Comparison of ENCODE assay signal across 12 mouse cellular contexts in genomic region chr5:133267356-133267755, GRCm38 (mm10).
DNase-seq lines count a peak whose midpoint lies in the region.
"Had no signal": no experiment of that assay in that cellular context is flagged by ENCODE, and none has a peak within 500 bp of the region (broad histone marks: within the 10 kb centered on the region; RNA-seq: fewer than 3 reads in every experiment).

No protein-coding gene starts in this region.

- peak; percentile 2 for DNase-seq in adrenal gland, postnatal 25 days
- DNase-seq in adrenal gland, postnatal 10 days = no peak
- DNase-seq in retina, postnatal 1 day = peak; percentile 18
- no peak for DNase-seq in retina, embryonic 14.5 days (ENCODE audit: low spot score)
- peak; percentile 41 for DNase-seq in cerebellum, adult 9-11 months
- DNase-seq in skeletal muscle tissue, adult 2 months (ENCODE audit: low read depth, low spot score) = peak; percentile 2
- no peak for DNase-seq in lung, postnatal 14 days
- DNase-seq in ovary, postnatal 36 days (ENCODE audit: low spot score) = no peak
- DNase-seq: forebrain, postnatal 0 days; gastrocnemius, postnatal 36 days; heart, postnatal 4 days; kidney, adult 8-10 months had no signal

Comparison
In these comparisons a context has a peak if more than half of its experiments do, and no peak if none do; other contexts are left out.
1. DNase-seq: peak in adrenal gland, postnatal 25 days (single experiment), retina, postnatal 1 day (single experiment), cerebellum, adult 9-11 months (single experiment) and skeletal muscle tissue, adult 2 months (single experiment); none in adrenal gland, postnatal 10 days (single experiment), retina, embryonic 14.5 days (single experiment), lung, postnatal 14 days (single experiment) and ovary, postnatal 36 days (single experiment).